Mouse (Mus musculus) naive thymus-derived CD4-positive, alpha-beta T cell, adult 2 months (primary cell): Measurements from ENCODE around the gene Myh10.
"Not testable (repeated sequence)": the region's sequence is repeated elsewhere in the genome, so short reads cannot be mapped to it uniquely, and the experiment has no call there.

Source experiments
- DNase-seq: peaks from one replicate; pipeline ENCODE4 v3.0.0-alpha.2; 2011; ENCODE audit warnings: low read depth

Gene Myh10

DNA sequence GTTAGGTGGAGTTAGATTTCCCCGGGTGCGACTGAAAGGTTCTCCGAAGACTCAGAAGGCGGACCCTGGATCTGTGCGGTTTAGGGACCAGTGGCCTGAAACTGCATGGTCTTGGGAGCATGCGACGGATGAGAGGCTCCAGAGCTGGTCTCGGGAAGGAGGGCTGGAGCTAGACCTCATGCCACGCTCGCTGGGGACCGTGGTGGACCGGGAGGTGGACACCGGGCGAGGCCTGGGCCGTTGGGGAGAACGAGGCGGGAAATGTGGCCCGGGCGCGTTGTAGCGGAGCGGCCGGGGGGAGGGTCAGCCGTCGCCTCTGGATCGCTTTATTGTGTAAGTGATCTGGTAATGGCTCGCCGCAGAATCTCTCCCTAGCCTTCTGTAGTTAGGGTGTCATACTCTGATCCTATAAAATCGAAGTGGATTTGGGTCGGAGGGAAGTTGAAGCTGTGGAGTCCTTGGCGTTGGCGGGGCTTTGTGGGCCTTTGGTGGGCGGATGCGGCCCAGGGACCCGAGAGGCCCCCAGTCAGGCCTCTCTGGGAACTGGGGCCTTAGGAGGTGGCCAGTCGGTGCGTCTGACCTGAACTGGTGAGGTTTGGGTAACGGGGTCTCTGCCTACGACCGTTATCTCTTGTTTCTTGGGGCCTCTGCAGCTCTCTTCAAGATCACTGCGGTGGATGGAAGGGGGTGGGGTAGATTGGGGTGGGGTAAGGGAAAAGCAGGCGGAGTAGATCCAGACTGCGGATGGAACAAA is 1.5 kb downstream of the Myh10 start:
- peak; percentile 16 for DNase-seq

DNA sequence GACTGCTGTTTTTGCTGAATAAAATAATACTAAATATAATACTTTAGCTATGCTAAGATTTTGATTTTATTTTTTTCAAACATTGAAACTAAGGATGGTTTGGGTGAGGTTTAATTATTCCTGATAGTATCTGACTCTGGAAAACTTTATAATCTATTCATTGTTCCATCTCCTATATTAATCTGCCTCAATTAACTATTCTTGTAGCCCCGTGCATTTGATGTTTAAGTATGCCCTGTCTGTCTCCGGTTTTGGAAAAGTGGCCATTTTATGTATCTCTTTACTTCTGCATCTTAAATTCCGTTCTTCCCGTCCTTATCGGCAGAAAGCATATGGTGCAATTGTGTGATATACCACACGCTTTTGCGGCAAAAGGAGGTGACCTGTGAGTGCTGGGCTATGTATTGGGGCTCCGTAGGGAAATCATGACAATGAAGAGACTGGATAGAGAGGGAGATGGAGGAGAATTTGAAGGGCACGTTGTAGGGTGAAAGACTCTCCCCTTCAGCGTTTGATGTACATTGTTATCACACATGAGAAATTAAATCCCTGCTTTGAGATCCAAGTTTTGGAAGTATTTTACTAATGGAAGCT is 2.2 kb downstream of the Myh10 start:
- DNase-seq: no peak

DNA sequence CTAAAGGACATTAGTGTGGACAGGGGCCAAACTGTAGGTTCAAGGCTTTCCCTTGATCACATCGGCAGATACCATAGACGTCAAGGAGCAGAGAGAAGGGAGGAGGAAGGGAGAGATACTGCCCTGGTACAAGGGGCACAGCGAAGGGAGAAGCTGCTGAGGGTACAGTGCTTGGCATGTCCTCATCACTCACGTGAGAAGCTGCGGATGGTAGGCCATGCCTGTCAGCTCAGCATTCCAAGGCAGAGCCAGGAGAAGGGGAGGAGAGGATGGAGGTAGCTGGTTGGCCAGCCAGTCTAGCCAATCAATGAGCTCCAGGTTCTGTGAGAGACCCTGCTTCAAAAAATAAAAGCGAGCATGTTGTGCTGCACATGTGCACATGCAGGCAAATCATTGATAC is 11.0 kb downstream of the Myh10 start:
- no peak for DNase-seq

DNA sequence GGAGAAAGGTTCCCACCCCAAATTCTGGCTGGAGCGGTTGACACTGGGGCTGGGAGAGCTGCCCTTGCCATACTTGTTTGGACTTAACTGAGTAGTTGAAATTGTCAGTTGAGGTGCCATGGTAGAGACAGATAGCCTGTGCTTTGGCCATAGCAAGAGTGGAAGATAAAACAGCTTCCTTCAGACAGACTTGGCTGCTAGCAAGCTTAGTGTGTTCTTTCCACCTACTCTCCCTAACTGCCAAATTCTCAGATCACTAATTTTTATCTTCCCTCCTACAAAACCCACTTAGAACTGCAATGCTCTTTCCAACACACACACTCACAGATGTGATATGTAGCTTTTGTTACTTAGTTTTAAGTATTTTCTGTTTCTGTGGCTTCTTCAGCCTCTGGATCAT is 12.0 kb downstream of the Myh10 start:
- DNase-seq: no peak

DNA sequence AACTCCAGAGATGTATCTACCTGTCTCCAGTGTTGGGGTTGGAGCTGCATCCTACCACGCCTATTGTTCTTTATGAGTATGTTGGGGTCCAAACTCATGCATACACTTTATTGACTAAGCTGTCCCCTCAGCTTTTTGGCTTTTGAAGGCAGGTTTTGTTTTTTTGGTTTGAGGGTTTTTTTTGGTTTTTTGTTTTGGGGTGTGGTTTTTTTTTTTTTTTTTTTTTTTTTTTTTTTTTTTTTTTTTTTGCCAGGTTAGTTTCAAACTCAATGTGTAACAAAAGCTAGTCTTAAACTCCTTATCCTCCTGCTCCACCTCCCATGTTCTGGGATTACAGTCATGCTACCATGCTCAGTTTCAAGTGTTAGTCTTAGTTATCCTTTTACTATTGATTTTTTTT is 12.9 kb downstream of the Myh10 start:
- DNase-seq: no peak

DNA sequence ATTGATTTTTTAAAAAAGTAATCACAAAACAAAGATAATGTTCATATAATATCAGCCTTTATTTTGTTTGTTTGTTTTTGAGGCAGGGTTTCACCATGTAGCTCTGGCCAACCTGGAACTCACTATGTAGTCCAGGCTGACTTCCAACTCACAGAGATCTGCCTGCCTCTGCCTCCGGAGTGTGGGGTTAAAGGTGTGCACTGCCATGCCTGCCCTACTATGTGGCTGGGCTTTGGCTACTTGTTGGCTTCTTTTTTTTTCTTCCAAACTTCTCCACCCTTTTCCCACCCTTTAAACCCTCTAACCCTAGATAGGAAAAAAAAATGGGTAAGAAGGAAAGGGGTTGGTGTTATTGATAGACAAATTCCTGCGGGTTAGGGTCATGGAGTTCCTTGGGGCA is 13.5 kb downstream of the Myh10 start:
- no peak for DNase-seq

DNA sequence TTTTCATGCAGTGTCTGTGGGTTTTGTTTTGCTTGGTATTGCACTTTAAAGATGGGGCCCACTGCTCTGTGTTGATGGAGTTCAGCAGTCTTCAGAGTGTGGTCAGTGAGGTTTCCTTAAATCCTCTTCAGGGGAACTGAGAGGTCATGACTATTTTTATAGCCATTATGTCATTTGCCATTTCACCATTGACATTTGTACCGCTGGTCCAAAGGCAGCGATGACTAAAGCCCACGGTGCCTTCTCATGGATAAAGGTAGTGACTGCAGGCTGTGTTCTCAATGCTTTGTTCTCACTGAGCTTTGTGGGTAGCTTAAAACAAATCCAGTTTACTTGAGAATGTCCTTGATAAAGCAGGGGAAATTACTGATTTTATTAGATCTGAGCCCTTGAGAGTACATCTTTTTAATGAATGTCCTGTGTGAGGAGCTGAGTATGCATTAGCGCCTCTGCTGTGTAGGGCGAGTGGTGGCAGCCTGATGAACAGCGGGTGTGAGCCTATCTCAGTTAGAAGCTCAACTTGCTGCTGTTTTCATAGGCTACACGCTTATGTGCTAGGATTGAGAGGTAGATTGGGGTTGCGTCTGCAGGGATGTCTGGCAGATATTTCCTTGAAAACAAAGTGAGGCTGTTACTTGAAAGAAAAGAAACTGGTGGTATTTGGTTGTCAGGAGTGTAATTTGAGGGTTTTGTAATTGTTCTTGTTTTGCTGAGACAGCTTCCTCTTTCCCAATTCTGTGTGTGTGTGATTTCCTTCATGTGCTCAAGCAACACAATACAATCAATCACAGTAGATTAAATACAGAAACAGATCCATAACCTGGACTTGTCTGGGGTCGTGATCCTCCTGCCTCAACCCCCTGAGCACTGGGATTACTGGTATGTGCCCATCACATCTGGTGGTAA is 15.4 kb downstream of the Myh10 start:
- DNase-seq: no peak

DNA sequence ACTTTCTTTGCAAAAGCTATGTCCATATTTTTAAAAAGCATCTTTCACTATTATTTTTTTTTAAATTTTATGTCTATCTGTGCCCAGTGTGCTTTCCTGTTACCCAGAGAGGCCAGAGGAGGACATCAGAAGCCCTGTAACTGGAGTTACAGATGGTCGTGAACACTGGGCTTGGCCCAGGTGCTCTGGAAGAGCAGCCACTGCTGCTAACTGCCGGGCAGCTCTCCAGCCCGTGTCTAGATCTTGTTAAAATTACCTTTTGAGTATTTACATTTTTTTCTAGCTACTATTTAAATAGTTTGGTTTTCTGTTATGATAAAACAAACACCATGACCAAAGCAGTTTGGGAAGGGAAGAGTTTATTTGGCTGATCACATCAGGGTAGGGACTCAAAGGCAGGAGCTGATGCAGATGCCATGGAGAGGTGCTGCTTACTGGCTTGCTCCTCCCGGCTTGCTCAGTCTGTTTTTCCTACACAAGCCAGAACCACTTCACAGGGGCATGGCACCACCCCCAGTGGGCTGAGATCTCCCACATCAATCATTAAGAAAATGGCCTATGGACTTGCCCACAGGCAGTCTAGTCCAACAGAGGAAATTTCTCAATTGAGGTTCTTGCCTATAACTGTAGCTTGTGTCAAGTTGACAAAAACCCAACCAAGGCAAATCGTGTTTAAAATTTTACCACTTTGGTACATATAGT is 16.7 kb downstream of the Myh10 start:
- no peak for DNase-seq

DNA sequence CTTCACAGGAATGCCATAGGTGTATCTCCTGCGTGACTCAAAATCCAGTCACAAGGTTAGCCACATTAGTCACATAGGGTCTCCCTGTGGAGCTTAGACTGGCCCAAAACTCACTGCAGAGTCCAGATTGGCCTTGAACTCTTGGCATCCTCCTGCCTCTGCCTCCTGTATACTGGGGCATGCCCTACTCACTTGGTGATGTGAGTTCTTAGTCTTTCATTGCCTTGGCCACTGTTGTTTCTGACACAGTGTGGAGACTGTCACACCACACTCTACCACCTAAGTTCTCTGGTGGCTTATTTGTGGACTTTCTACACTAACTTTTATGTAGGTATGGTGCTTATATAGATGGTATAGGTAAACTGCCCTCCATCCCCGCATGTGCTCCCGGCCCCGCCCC is 24.8 kb downstream of the Myh10 start:
- no peak for DNase-seq

DNA sequence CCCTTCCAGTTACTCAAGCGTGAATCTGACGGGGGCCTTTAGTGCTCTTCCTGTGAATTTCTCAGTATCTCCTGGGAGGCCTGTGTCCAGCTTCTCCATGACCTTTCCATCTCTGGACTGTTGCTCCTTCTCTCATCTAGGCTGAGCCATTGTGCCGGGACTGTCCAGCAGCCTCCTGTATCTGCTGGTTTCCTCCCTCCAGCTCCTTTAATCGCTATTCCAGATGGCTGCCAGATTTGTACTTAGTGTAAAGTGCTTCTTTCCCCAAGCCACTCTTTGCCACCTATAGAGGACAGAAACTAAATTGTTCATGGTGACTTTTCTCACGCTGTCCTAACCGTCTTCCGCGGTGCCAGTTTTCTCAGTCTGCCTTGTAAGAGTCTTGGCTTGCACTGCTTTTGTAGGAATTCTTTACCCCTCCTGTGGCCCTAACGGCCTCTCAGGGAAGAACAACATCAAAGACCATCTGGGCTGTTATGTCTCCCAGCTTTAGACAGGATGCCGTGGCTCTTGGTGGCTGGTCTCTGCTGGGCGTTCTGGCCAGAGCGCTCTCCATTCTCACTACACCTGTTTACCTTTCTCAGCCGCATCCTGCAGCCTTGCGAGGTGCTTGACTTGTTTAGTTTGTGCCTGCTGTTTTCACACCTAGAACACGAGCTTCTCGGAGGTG is 25.9 kb downstream of the Myh10 start:
- DNase-seq: no peak

DNA sequence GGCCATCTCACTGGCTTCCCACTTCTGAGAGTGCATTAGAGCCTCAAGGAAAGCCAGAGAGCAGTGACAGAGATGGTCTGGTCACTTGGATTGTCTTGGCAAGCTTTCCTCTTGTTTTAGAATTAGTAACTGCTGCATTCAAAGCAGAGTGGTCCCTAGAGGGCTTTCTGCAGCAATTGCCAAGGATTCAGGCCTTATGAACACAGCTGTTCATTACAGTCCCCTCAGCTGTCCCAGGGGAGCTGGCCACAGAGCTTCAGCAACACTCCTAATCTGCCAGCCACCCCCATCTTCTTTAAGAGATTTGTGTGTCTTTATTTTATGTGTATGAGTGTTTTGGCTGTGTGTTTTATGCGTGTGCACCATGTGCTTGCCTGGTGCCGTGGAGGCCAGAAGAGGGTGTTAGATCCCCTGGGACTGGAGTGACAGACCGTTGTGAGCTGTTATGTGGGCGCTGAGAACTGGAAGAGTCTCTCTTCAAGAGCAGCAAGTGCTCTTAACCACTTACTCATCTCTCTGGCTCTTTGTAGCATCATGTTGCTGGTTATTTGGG is 27.8 kb downstream of the Myh10 start:
- DNase-seq: no peak

DNA sequence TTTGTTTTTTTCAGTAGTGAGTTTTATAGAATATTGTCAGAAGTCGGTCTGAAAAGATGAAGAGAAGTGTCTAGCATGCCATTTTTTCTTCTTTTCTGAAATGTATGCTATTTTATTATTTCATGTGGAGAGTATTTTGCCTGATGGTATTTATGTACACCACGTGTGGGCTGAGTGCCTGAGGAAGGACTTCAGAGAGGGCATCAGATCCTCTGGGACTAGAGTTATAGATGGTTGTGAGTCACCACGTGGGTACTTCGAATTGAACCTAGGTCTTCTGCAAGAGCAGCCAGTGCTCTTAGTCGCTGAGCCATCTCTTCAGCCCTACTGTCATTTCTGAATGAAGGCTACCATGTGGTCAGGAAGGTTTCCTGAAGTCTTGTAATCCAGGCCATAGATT is 28.4 kb downstream of the Myh10 start:
- no peak for DNase-seq

DNA sequence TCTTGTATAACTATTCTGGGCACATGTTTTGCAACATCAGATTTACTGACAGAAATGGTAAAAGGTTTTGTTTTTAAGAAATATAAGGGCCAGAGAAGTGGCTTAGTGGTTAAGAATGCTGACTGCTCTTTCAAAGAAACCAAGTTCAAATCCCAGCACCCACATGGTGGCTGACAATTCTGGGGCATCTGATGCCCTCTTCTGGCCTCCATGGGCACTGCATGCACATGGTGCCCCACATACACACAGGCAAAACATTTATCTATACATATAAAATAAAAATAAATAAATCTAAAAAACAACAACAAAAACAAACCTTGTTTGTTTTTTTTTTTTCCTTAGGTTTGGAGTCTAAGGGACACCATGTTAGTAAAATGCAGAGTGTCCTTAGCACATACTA is 32.8 kb downstream of the Myh10 start:
- peak; percentile 10 for DNase-seq

DNA sequence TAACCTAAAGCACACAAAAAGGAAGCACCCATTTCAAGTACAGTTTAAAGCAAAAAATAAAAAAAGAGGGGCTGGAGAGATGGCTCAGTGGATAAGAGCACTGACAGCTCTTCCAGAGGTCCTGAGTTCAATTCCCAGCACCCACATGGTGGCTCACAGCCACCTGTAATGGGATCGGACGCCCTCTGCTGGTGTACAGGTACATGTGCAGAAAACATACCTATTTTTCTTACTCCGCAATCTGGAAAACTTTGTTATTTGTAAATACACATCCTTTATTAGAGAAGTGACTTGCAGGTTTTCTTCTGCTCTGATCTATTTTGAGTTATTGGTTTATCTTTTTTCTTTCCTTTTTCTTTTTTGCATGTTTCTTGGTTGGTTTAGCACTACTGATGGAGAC is 37.3 kb downstream of the Myh10 start:
- DNase-seq: no peak

DNA sequence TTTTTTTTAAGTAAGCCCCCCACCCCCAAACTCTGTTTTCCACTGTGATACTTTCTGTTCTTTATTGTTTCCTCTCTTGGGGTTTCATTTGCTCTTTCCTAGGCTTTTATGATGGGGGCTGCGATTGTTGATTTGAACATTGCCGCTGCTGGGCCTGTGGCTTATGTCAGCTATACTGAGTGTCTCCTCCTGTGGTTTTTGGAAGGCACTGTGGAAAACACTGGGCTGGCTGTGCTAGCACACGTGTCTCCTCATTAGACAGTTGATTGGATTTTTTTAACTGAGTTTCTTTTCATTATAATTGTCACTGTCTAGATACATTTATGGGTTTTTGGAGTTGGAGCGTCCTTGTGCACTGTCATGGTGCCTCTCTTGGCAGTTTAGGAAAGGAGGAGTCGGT is 39.4 kb downstream of the Myh10 start:
- DNase-seq: no peak

DNA sequence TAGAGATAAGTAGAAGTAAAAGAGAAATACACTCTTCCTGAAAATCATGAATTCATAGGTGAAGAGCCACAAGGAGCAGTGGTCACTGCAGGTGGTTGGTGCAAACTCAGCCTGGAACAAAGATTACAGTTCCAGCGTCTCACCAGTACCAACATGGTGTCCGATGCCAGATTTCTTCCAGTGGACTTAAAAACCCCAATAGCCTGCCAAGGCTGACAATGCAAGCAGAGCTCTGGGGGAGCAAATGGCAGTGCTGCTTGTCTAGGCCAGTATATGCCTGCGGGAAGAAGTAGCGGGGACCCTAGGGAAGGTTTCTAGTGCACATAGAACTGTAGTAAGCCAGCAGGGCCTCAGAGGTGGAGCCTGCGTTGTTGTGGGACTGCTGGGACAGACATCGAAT is 40.7 kb downstream of the Myh10 start:
- DNase-seq: no peak

DNA sequence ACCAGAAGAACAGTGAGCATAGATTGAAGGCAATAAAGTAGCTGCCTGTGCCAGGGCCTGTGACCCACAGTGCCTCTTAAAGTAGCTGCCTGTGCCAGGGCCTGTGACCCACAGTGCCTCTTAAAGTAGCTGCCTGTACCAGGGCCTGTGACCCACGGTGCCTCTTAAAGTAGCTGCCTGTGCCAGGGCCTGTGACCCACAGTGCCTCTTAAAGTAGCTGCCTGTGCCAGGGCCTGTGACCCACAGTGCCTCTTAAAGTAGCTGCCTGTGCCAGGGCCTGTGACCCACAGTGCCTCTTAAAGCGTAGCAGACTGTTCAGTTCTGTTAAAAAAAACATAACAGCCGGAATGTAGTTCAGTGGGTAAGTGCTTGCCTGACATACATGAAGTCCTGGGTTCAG is 42.0 kb downstream of the Myh10 start:
- DNase-seq: not testable (repeated sequence)

DNA sequence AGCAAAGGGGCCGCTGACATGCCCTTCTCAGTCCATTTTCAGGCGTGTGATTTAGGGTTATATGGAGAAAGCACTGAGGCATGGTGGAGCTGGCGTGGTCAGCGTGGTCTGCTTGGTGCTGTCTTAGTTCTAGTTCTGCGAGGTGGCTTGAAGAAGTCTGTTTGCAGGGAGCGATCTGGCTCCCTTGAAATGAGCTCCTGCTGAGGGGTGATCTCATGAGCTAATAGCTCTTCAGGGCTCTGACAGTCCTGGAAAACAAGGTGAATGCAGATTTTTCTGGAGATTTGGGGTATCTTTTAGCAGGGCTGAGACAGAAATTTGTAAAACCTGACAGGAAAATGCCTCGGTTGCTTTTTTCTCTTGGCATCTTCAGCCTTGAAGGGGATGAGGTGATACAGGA is 48.1 kb downstream of the Myh10 start:
- DNase-seq: no peak

DNA sequence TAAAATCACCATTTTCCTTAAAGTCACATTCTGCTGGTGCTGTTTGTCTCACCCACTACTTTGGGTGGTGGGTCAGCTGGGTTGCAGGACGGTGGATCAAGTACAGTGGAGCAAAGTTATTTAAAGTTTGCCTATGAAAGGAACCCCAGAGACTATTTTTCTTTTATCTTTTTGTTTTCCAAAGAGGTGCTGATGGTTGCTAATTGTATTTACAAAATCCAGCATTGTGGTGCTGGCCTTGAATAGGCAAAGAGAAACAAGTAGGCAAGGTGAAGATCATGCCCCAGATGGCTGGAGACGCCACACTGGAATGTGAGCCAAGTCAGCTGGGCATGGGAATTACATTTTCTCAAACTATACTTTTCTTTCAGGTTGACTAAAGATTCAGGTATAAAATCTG is 51.3 kb downstream of the Myh10 start:
- DNase-seq: no peak

DNA sequence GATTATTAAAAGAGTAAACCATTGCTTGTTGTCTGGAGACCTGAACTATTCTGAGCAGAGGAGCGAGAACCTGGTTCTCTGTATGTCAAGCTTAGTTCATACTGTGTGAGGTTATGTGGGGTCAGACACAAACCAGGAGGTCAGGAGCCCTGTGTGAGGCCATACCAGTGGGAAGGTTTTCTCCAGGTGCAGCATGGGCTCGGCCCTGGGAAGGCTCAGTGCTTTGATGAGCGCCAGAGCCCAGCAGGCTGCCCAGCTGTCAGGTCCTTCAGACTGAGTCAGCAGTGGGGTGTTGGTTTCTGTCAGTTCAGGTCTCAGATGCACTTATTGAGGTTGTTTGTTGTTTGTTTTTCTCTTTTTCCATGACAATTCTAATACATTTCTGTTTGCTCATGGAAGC is 52.8 kb downstream of the Myh10 start:
- DNase-seq: no peak

DNA sequence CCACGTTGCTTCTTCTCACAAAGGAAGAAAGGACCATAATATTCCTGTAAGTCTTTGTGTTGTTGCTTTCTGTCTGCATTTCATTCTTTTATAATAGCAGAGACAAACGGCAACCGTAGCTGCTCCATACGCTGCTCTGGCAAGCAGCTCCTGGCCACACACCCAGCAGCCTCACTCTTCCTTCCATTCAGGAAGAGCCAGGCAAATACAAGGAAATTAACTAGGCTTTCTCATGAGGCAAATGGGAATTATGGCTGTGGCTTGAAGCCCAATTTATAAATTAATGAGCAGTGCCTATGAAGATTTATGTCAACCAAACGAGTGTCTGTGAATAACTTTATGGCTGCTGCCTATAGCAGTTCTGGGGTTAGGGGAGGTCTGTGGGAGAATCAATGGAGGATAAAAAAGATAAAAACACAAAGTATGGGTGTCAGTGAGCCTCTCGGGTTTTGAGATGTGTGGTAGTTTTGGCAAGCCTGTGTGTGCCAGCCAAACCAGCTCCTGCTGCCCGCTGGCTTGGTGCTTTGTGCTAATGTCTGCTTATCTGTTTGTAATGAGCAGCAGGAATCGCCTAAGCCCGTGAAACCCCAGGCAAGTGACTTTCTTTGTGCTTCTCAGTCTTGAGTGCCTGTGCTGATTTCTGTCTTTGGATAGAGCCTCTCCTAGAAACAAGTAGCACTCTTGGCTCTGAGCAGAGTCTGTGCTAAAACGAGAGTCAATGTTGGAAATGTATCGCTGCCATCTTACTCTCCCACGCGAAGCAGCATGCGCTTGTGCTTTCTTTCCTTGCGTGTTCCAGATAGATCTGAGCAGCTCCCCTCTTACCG is 54.2 kb downstream of the Myh10 start:
- no peak for DNase-seq
